8 mouse cellular contexts compared by ENCODE assay signal in genomic region chr16:17292751-17293150, GRCm38 (mm10). TPM values are rescaled to one million over a fixed set of nuclear protein-coding genes. Genes with fewer than 3 reads are reported as not detected.
A peak's percentile ranks its signal among the peaks of the same experiment; 100 is the strongest.
DNase-seq lines count a peak whose midpoint lies in the region; ATAC-seq and TF ChIP-seq lines count a peak whose summit lies in the region.

No protein-coding gene starts in this region.

- H3K9me3 ChIP-seq in liver, embryonic 12.5 days (replicated peaks) = no peaks in the 10 kb centered on the region

- no peak overlapping the region for H3K9ac ChIP-seq in liver, embryonic 12.5 days
- no peak overlapping the region for H3K9ac ChIP-seq in liver, adult 2 months (ENCODE audit: low read depth, low read length)

- H3K27ac ChIP-seq in liver, embryonic 12.5 days = no peak overlapping the region
- H3K27ac ChIP-seq in liver, adult 2 months (replicated peaks; ENCODE audit: insufficient read depth, low read depth, low read length) = no peak overlapping the region
- H3K27ac ChIP-seq in olfactory bulb, adult 2 months (ENCODE audit: insufficient read depth, low read depth, low read length) = no peak overlapping the region

- no peak overlapping the region for H3K4me3 ChIP-seq in liver, embryonic 12.5 days
- no peak overlapping the region for H3K4me3 ChIP-seq in liver, adult 2 months (ENCODE audit: insufficient read depth, low read depth, low read length)
- H3K4me3 ChIP-seq in olfactory bulb, adult 2 months (ENCODE audit: insufficient read depth, low read depth, low read length) = no peak overlapping the region

- peak; percentile 81 for DNase-seq in liver
- DNase-seq in T-cell, adult 2 months (ENCODE audit: low spot score) = peak; percentile 75
- peak; percentile 76 to 87 for DNase-seq in cerebellum, postnatal 25 days
- DNase-seq in liver, adult 2 months (ENCODE audit: extremely low read depth, low read depth, low spot score) = peak; percentile 45
- DNase-seq in urinary bladder, adult 18-20 months (ENCODE audit: low spot score in 2 of 2) = peak; percentile 35 to 73

- no peak overlapping the region for H3K4me2 ChIP-seq in liver, embryonic 12.5 days

- TF ChIP-seq POLR2A in liver, adult 2 months (IDR thresholded peaks at IDR 0.05; ENCODE audit: extremely low read depth, insufficient read depth, low read length) = no peak
- no peak for TF ChIP-seq POLR2A in olfactory bulb, adult 2 months (IDR thresholded peaks at IDR 0.05; ENCODE audit: insufficient read depth, low read depth, low read length)

- WGBS in liver, embryonic 12.5 days (ENCODE audit: insufficient replicate concordance) = 2% methylated on average over 2 of the region's 2 CpGs
- WGBS in liver, adult 2 months = 2% methylated on average over 2 of the region's 2 CpGs
- 0% methylated on average over 2 of the region's 2 CpGs for WGBS in olfactory bulb, adult 2 months

- H3K4me1 ChIP-seq in liver, embryonic 12.5 days = 0 out of 2 replicates have a peak, but pooled peaks cover under 1% of the 10 kb centered on the region
- no peaks in the 10 kb centered on the region for H3K4me1 ChIP-seq in liver, adult 2 months (ENCODE audit: control insufficient read depth, insufficient read depth, low read length)
- no peaks in the 10 kb centered on the region for H3K4me1 ChIP-seq in olfactory bulb, adult 2 months (ENCODE audit: control insufficient read depth, insufficient read depth, low read length)

- H3K36me3 ChIP-seq in liver, embryonic 12.5 days = peaks cover 66% of the 10 kb centered on the region
- peaks cover 29% of the 10 kb centered on the region for H3K36me3 ChIP-seq in liver, adult 2 months (ENCODE audit: control insufficient read depth, insufficient read depth, low read length)

- no peaks in the 10 kb centered on the region for H3K79me2 ChIP-seq in liver, adult 2 months (ENCODE audit: control insufficient read depth, insufficient read depth, low read length)

- TF ChIP-seq CTCF in liver, adult 2 months (IDR thresholded peaks at IDR 0.05; ENCODE audit: low read depth, low read length) = peak; percentile 97
- peak; percentile 72 for TF ChIP-seq CTCF in olfactory bulb, adult 2 months (IDR thresholded peaks at IDR 0.05; ENCODE audit: insufficient read depth, low read depth, low read length)

- no peak for ATAC-seq in liver, embryonic 12.5 days
- peak; percentile 84 for ATAC-seq in granulocyte monocyte progenitor cell, adult 5-6 weeks (replicated peaks; ENCODE audit: poor library complexity, severe bottlenecking)

- H3K27me3 ChIP-seq in liver, embryonic 12.5 days (replicated peaks) = no peaks in the 10 kb centered on the region
- H3K27me3 ChIP-seq in liver, adult 2 months (ENCODE audit: control insufficient read depth, insufficient read depth, low read length) = no peaks in the 10 kb centered on the region

RNA-seq across cellular contexts. Expression of gene Tmem191c, which starts 16.9 kb away (rescaled TPM):
- 4.7 and 5.3 TPM in 2 replicates for polyA plus RNA-seq in liver, embryonic 12.5 days (2016; fragmentation: Nextera tagmentation; extraction: Ambion mirVana)
- 9.2 and 10.0 TPM in 2 replicates for total RNA-seq in granulocyte monocyte progenitor cell, adult 5-6 weeks (2014; fragmentation: Nextera tagmentation)
- total RNA-seq in granulocyte monocyte progenitor cell, adult 5-6 weeks (2017) = 5.4 and 5.6 TPM in 2 replicates
- total RNA-seq in liver, adult 2 months (2014; rRNA removed) = 0.37 and 0.87 TPM in 2 replicates
- polyA plus RNA-seq in liver, adult 2 months (2012; rRNA removed) = 0.97 and 1.4 TPM in 2 replicates
- polyA plus RNA-seq in olfactory bulb, adult 2 months (2012; ENCODE audit: insufficient read depth, insufficient read length, low replicate concordance, missing spikeins) = not detected in 2 replicates

RNA-seq across cellular contexts. Expression of gene Serpind1, which starts 38.4 kb away (rescaled TPM):
- polyA plus RNA-seq in liver, embryonic 12.5 days (2016; fragmentation: Nextera tagmentation; extraction: Ambion mirVana) = 107 and 111 TPM in 2 replicates
- not detected in 2 replicates for total RNA-seq in granulocyte monocyte progenitor cell, adult 5-6 weeks (2014; fragmentation: Nextera tagmentation)
- not detected in 2 replicates for total RNA-seq in granulocyte monocyte progenitor cell, adult 5-6 weeks (2017)
- 636 and 666 TPM in 2 replicates for total RNA-seq in liver, adult 2 months (2014; rRNA removed)
- polyA plus RNA-seq in liver, adult 2 months (2012; rRNA removed) = 368 and 398 TPM in 2 replicates
- not detected in 2 replicates for polyA plus RNA-seq in olfactory bulb, adult 2 months (2012; ENCODE audit: insufficient read depth, insufficient read length, low replicate concordance, missing spikeins)

RNA-seq across cellular contexts. Expression of gene Hic2, which starts 59.4 kb away (rescaled TPM):
- polyA plus RNA-seq in liver, embryonic 12.5 days (2016; fragmentation: Nextera tagmentation; extraction: Ambion mirVana) = 4.8 and 5.3 TPM in 2 replicates
- total RNA-seq in granulocyte monocyte progenitor cell, adult 5-6 weeks (2014; fragmentation: Nextera tagmentation) = 2.3 and 5.0 TPM in 2 replicates
- 2.0 and 2.4 TPM in 2 replicates for total RNA-seq in granulocyte monocyte progenitor cell, adult 5-6 weeks (2017)
- total RNA-seq in liver, adult 2 months (2014; rRNA removed) = 0.83 and 1.2 TPM in 2 replicates
- polyA plus RNA-seq in liver, adult 2 months (2012; rRNA removed) = 0.87 and 1.1 TPM in 2 replicates
- not detected in 2 replicates for polyA plus RNA-seq in olfactory bulb, adult 2 months (2012; ENCODE audit: insufficient read depth, insufficient read length, low replicate concordance, missing spikeins)

Comparison
In these comparisons a context has a peak if more than half of its experiments do, and no peak if none do; other contexts are left out.
1. RNA of gene Serpind1, which starts 38.4 kb away (polyA plus RNA-seq): 368 to 398 TPM in liver, adult 2 months and 107 to 111 TPM in liver, embryonic 12.5 days; not detected in olfactory bulb, adult 2 months; every median in the first group is over 100 times any median in the second.
2. Peak in every context shown above with its lines, with median percentiles within 50 percentile points of each other: DNase-seq.